Mouse (Mus musculus) hindbrain, embryonic 11.5 days (tissue): ENCODE data around the gene Npw. TPM values are rescaled to one million over a fixed set of nuclear protein-coding genes. Genes with fewer than 3 reads are reported as not detected.

Source experiments
- ATAC-seq: fragments of 200-750 bp; cut with Nextera tagmentation; 2 replicates; pipeline ENCODE4 v1.8.0; 2017; ENCODE audit warnings: mild to moderate bottlenecking, moderate TSS enrichment, moderate library complexity; ENCODE audit not compliant: low FRiP score
- DNase-seq: peaks from one replicate; pipeline ENCODE4 v3.0.0-alpha.2; 2015; ENCODE audit warnings: low spot score
- H3K27ac ChIP-seq: fragments of 300-500 bp; sonication (generic); 2 replicates; pipeline ENCODE4 v1.5.1; 2014; ENCODE audit warnings: mild to moderate bottlenecking, low read depth, low read length
- H3K27me3 ChIP-seq: fragments of 300-500 bp; sonication (generic); 2 replicates; pipeline ENCODE4 v1.6.1; 2014; ENCODE audit warnings: mild to moderate bottlenecking, low read length, moderate library complexity, mixed read lengths; ENCODE audit not compliant: control insufficient read depth, insufficient read depth
- H3K36me3 ChIP-seq: fragments of 300-500 bp; sonication (generic); 2 replicates; pipeline ENCODE4 v1.6.1; 2014; ENCODE audit warnings: mild to moderate bottlenecking, low read length, moderate library complexity, mixed read lengths; ENCODE audit not compliant: control insufficient read depth, insufficient read depth
- H3K4me1 ChIP-seq: fragments of 300-500 bp; sonication (generic); replicated peaks from 2 replicates; pipeline ENCODE4 v1.6.1; 2014; ENCODE audit warnings: low read length, mixed read lengths; ENCODE audit not compliant: control insufficient read depth, insufficient read depth
- H3K4me2 ChIP-seq: fragments of 300-500 bp; sonication (generic); replicated peaks from 2 replicates; pipeline ENCODE4 v1.6.1; 2014; ENCODE audit warnings: mild to moderate bottlenecking, low read depth, low read length
- H3K4me3 ChIP-seq: fragments of 300-500 bp; sonication (generic); 2 replicates; pipeline ENCODE4 v1.5.1; 2014; ENCODE audit warnings: low read depth, low read length
- H3K9ac ChIP-seq: fragments of 300-500 bp; sonication (generic); 2 replicates; pipeline ENCODE4 v1.6.1; 2014; ENCODE audit warnings: low read depth, low read length
- H3K9me3 ChIP-seq: fragments of 300-500 bp; sonication (generic); 2 replicates; pipeline ENCODE4 v1.6.1; 2016; ENCODE audit warnings: low read length; ENCODE audit not compliant: control insufficient read depth
- WGBS: fragments of 180-500 bp; shearing (Covaris S2); extraction: QIAGEN DNeasy Blood & Tissue Kit; methylation state at CpG from one replicate; pipeline ENCODE4 v1.1.7; 2014; 5-methylcytosine and 5-hydroxymethylcytosine counted together
- polyA plus RNA-seq: library from polyadenylated mRNA; unstranded; fragments of >200 nt; fragmentation: Nextera tagmentation; extraction: Ambion mirVana; gene quantifications from 2 replicates; pipeline ENCODE4 v1.2.1, GENCODE M21; 2014

Gene Npw
- polyA plus RNA-seq, 1 experiment from 2014 or later, result not detected

DNA sequence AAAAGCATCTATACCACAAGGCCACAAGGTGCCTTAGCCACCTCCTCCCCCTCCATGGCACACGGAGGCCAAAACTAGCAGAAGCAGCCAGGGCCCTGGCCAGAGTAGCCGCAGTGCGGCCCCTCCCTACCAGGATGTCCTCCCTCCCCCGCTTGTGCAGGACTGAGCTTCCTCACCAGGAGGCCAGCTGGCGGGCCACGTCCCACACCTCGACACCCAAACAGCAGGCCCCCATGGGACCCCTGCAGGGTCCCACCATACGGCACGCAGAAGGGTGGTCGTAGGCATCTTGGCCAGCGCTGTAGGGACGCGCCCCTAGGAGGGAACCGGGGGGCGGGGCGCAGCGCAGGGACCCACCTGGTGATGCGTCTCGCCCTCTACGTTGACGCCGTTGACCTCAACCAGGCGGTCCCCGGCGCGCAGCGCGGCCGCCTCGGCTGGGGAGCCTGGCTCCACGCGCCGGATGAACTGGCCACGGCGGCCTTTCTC is 8.6 kb downstream of the Npw start:
- ATAC-seq (peak; percentile 62), DNase-seq (no peak)
- WGBS, result under 1% methylated on average over 34 of the region's 35 CpGs
- H3K9me3 ChIP-seq, result no peaks in the 10 kb centered on the region
- peak overlapping the region; percentile 73 for H3K9ac ChIP-seq
- H3K4me3 ChIP-seq, result peak overlapping the region; percentile 59
- no peak overlapping the region for H3K27ac ChIP-seq
- peaks cover 15% of the 10 kb centered on the region for H3K27me3 ChIP-seq
- H3K4me2 ChIP-seq, result peak overlapping the region; percentile 100
- H3K36me3 ChIP-seq, result no peaks in the 10 kb centered on the region
- H3K4me1 ChIP-seq, result 0 out of 2 replicates have a peak, but pooled peaks cover 5% of the 10 kb centered on the region

DNA sequence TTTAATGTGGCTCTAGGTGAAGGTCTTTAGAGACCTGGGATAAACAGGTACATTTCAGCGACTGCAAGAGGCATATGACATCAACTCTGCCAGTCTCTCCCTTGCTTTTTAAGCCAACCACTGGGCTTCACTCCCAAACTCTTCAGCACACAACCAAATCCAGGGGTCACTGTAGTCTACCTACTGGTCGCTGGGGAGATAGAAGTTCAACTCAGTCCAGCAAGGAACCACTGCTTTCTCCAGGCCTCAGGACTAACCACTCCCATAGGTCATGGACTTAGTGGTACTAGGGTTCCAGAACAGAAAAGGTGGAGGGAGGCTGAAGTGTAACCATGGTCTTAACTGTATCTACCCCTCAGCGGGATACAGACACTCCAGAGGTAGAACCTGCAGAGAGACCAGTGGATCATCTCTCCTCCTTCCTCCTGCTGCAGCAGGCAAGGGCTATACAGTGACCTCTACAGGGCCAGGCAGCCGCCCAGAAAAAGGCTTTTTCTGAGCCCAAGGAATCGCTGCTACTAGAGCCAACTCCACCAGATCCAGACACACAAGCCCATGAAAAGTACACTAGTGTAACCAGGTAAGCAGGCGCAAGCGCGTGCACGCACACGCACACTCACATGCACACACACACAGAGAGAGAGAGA is 9.4 kb downstream of the Npw start:
- no peaks in the 10 kb centered on the region for H3K9me3 ChIP-seq
- 0 out of 2 replicates have a peak, but pooled peaks cover 5% of the 10 kb centered on the region for H3K4me1 ChIP-seq
- H3K27ac ChIP-seq, result no peak overlapping the region
- H3K4me3 ChIP-seq, result peak overlapping the region; percentile 59
- 75% methylated on average over 10 of the region's 10 CpGs for WGBS
- H3K27me3 ChIP-seq, result peaks cover 15% of the 10 kb centered on the region
- H3K36me3 ChIP-seq, result no peaks in the 10 kb centered on the region
- DNase-seq, result no peak
- ATAC-seq, result no peak
- no peak overlapping the region for H3K4me2 ChIP-seq
- no peak overlapping the region for H3K9ac ChIP-seq

DNA sequence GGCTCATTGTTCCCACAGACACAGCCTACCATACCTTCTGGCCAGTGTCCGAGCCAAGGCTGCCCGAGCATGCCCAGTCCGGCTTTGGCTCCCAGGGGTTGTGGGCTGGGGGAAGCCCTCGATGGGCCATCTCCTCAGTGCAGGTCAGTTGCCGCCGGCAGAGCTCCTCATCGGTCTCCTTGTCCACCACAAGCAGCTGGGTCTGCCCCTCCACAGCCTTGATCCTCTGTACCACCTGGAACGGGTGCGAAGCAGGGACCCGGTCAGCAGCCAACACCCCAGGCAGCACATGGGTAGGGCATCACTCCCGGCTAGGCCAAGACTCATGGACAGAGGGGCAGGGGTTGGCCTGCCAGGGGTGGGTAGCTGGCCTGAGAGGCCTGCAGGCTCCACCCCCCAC is 10.8 kb downstream of the Npw start:
- 81% methylated on average over 11 of the region's 11 CpGs for WGBS
- Histone ChIP-seq H3K36me3 (no peaks in the 10 kb centered on the region), H3K4me1 (0 out of 2 replicates have a peak, but pooled peaks cover 5% of the 10 kb centered on the region), H3K27ac (no peak overlapping the region; the same call in 1 of the 2 replicates), H3K27me3 (peaks cover 15% of the 10 kb centered on the region), H3K9ac (no peak overlapping the region), H3K9me3 (no peaks in the 10 kb centered on the region), H3K4me3 (no peak overlapping the region), H3K4me2 (no peak overlapping the region)
- ATAC-seq, result no peak
- DNase-seq, result no peak

DNA sequence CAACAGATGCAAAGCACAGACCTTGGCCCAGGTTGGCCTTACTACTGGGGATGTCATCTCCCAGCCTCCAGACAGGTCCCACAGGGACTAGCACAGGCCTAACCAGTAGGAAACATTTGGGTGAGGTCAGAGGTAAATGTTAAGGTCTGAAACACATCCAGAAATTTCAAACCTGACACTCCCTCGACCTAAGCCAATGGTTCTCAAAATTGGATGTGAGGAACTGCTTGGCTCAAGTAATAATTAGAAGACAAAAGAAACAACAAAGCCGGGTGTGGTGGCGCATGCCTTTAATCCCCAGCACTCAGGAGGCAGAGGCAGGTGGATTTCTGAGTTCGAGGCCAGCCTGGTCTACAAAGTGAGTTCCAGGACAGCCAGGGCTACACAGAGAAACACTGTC is 11.9 kb downstream of the Npw start:
- DNase-seq (no peak), ATAC-seq (no peak)
- Histone ChIP-seq H3K4me1 (0 out of 2 replicates have a peak, but pooled peaks cover 5% of the 10 kb centered on the region), H3K27ac (no peak overlapping the region), H3K9ac (no peak overlapping the region), H3K36me3 (no peaks in the 10 kb centered on the region), H3K4me3 (no peak overlapping the region), H3K27me3 (peaks cover 15% of the 10 kb centered on the region), H3K9me3 (no peaks in the 10 kb centered on the region), H3K4me2 (no peak overlapping the region)
- WGBS, result 81% methylated on average over 4 of the region's 4 CpGs

DNA sequence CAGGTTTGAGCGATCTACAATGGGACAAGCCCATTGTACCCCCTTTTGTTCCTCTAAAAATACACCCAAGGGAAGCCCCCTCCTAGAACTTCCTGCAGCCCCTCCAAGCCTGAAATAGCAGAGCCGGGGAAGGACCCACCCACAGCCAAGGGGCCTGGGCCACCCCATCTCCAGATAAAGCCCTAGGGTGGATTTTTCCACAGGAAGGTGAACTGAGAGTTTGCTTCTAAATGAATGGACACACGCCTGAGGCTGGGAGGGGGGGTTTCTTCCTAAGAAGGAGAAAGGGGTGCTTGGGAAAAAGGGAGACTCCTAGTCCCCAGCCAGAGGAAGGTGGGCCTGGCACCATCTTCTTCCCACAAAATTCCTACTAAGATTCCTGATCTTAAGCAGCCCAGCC is 12.3 kb downstream of the Npw start:
- Histone ChIP-seq H3K4me1 (0 out of 2 replicates have a peak, but pooled peaks cover 5% of the 10 kb centered on the region), H3K36me3 (no peaks in the 10 kb centered on the region), H3K9ac (no peak overlapping the region), H3K27me3 (peaks cover 11% of the 10 kb centered on the region), H3K4me3 (no peak overlapping the region), H3K27ac (no peak overlapping the region), H3K4me2 (no peak overlapping the region), H3K9me3 (no peaks in the 10 kb centered on the region)
- 73% methylated on average over 3 of the region's 3 CpGs for WGBS
- DNase-seq, result no peak
- no peak for ATAC-seq

DNA sequence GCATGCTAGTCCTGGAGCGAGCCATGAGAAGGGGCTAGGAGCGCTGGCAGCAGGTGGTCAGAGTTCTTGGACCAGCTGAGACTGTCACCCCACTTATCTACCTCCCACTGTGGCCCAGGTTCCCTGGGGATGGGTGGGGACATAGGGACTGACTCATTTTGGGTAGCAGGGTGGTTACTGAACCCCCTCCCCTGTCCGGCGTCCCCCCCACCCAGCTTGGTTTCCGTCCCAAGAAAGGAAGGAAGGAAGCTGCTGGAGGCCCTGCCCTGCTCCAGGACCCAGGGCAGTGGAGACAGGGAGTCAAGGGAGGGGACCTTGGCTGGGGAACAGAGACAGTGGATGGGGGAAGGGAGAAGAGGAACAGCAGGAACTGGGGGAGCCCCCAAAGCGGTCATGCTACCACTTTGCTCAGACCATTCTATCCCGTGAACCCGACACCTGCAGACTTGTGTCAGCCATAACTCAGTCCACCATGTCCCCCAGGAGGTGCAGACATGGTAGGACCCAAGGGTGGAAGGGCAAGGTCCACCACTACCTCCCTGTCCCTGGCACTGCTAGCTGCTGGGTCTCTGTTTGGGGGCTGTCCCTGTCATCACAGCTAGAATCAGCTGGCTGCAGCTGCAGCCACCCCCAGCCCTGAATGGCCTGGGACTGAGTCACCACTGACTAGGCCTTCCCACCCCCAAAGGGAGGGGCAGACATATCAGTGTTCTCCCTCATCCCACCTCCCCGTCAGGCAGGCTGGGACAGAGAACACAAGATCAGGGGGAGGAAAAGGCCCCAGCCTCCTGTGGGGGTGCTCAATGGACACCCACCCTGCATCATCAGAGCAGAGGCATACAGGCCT is 13.2 kb downstream of the Npw start:
- Histone ChIP-seq H3K9ac (no peak overlapping the region), H3K27me3 (peaks cover 7% of the 10 kb centered on the region), H3K4me1 (0 out of 2 replicates have a peak, but pooled peaks cover 5% of the 10 kb centered on the region), H3K27ac (no peak overlapping the region), H3K4me2 (no peak overlapping the region), H3K9me3 (no peaks in the 10 kb centered on the region), H3K4me3 (no peak overlapping the region), H3K36me3 (no peaks in the 10 kb centered on the region)
- no peak for DNase-seq
- 83% methylated on average over 9 of the region's 9 CpGs for WGBS
- no peak for ATAC-seq

DNA sequence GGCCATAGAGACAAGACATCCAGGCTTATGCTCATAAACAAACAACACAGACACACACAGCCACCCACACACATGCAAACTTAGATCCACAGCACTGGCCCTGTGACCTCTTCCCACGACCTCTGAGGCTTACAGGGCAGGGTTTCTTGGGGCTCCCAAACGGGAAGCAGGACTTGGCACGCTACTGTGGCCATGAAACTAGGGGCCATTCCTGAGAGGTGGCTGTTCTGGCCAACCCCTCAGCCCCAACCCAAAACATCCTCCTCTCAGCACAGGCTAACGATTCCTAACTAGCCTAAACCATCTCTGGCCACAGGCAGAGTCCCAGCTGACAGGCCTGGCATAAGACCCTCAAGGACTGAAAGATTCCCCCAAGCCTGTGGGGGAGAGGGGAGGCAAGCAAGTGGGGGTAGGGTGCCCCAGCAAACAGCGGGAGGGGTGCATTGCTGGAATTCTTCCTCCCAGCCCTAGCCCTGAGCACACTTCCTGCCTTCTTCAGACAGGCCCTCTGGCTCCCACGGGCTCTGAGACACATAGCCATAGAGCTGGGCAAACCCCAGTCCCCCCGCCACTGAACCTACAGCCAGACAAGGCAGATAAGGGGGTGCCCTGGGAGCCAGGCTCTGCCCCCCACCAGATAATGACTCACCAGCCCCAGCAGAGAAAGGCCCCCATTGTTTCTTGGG is 14.1 kb downstream of the Npw start:
- Histone ChIP-seq H3K4me2 (no peak overlapping the region), H3K27me3 (0 out of 2 replicates have a peak, but pooled peaks cover 3% of the 10 kb centered on the region), H3K4me3 (no peak overlapping the region), H3K4me1 (no peaks in the 10 kb centered on the region), H3K9me3 (no peaks in the 10 kb centered on the region), H3K36me3 (no peaks in the 10 kb centered on the region), H3K9ac (no peak overlapping the region), H3K27ac (no peak overlapping the region)
- DNase-seq, result no peak
- 49% methylated on average over 7 of the region's 7 CpGs for WGBS
- ATAC-seq, result no peak

DNA sequence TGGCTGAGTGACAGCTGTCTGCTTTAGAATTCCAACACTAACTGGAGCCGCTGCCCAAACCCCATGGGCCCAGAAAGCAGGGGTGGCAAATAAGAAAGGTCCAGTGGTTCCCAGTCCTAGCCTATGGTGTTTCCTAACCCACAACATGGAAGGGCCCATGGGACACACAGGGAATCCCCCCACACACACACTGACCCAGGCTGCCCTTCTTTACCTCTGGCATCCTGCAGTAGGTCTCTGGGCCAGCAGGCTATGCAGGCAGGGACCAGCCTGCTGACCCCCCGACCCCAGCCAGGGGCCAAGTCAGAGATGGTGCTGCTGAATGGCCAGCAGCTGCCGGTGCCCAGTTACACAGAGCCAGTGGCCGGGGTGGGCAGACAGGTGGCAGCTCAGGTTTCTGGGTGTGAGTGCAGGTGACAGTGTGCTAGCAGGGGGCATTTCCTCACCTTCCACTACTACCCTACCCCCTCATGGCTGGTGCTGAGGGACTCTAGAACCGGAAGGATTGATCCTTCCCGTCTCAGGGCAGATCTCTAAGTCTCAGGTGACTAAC is 15.4 kb downstream of the Npw start:
- Histone ChIP-seq H3K27me3 (no peaks in the 10 kb centered on the region), H3K4me2 (no peak overlapping the region), H3K27ac (no peak overlapping the region), H3K9me3 (no peaks in the 10 kb centered on the region), H3K9ac (no peak overlapping the region), H3K4me1 (no peaks in the 10 kb centered on the region), H3K36me3 (no peaks in the 10 kb centered on the region), H3K4me3 (no peak overlapping the region)
- WGBS, result 65% methylated on average over 6 of the region's 6 CpGs
- ATAC-seq (no peak), DNase-seq (no peak)
